Mouse (Mus musculus) telencephalon, adult 2 months (tissue): ENCODE measurements at regions not wholly inside any gene's neighbourhood (a gene's known extent, or its start where the extent isn't known, plus 50 kb on each side); places are given as distances from the start of the nearest gene placed in this dataset.
"Not testable (repeated sequence)": the region's sequence is repeated elsewhere in the genome, so short reads cannot be mapped to it uniquely, and the experiment has no call there.

ENCODE experiments used
- DNase-seq: peaks from one replicate; pipeline ENCODE4 v3.0.0-alpha.2; 2011; ENCODE audit warnings: low read depth, low spot score

DNA sequence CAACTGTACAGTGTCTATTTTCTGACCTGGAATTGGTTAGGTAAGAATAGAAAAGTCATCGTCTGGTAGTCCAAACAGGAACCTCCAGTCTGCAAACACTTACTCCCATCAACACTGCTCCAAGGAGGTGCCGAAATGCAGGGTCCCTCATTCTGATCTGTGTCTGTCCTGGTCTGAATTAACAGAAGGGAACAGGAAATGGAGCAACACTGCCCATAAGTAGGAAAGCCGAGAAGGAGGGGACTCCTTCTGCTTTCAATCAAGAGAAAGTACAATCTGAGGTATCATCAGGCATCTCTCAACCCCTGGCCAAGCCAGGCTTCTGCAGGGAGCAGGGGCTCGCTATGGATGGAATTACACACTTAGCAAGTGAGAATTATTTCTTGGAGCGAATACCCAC lies 562.4 kb upstream of the 2610301B20Rik start:
- no peak for DNase-seq

DNA sequence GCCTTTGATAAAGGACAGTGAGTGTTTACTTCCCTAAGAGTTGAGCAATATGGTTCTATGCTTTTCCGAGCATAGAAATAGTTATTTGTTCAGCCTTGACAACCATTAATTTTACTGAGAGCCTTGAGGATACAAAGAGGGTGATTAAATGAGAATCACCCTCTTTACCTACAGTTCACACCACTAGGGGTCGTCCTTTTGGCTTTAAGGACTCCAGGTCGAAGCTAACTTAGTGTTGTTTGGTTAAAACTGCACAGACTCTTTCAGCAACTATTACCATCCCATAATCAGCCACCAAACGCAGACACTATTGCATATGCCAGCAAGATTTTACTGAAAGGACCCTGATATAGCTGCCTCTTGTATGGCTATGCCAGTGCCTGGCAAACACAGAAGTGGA lies 559.2 kb upstream of the 2610301B20Rik start:
- no peak for DNase-seq

DNA sequence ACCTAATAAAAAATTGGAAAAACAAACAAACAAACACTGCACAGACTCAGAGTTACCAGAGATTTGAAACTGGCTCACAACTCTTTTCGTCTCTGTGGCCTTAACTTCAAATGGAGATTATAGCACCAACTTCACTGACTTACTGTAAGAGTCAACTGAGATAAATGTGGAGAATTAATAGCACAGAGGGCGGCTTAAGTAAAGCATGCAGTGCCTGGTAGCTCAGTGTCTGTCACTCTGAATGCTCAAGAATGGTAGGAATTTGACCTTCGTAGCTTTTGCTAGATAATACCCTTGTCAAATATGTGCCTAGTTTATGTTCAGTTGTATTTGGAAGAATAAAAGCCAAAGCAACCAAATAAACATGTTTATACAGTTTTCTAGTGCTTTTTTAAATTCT lies 558.4 kb upstream of the 2610301B20Rik start:
- DNase-seq = no peak

DNA sequence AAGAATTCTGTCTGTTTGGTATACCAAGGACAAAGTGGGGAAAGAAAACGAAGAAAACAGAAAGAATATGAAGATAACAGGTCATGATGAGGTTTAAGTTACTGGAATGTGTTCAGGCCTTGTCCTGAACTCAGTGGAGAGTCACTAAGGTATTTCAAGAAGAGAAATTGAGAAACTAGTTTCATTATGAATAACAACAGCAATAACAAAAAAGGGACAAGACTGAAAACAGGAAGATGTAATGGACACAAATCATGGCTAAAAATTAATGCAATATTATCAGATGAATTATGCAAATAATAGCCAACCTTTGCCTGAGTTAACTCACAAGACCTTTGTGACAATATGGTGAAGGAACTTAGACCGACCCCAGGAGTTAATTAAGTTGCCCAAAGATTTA lies 530.2 kb upstream of the 2610301B20Rik start:
- no peak for DNase-seq

DNA sequence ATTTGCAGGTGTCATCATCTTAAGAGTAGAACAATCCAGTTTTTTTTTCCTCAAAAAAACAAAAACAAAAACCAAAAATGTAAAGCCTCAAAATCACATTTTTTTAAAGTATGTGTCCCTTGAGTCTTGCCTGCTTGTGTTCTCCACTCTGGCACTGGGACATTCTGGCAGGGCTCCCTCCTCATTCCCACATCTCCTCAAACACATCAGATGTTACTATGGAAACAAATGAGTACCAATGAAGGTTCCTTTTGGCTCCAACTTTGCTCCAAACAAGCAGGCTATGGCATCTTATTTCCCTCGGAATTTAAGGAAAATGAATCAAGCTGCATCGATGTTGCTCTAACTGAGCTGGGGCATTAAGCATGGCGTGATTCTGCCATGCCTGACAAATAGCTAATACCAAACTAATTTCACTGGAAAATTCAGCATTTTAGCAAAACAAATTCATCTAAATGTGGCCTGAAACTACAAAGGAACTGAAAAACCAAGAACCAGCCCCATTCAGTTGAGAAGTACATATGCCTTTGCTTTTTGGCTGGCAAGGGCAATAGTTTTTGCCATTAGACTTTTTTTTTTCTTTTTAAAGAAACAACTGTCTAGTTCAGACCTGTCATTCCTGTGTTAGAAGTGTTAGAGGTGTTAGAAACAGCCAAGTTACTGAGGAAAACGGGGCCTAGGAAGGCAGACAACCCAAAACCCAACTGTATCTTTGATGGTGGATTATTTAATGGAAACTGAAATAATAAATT lies 522.2 kb upstream of the 2610301B20Rik start:
- peak; percentile 32 for DNase-seq

DNA sequence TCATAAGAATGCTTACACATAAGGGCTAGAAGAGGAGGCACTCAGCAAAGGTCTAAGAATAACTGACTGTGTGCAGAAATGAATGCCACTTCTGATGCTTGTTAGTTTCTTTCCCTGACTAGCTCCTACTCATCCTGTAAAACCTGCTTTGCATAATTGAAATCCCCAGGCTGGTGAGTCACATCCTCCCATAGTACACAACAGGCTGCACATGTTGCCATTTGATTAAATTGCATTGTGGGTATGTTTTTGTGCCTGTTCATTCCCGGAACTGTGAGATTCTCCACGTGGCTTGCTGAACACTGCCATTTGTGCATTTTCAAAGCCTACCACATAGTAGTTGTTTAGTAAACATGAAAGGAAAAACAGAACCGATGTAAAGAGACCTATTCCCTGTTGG lies 516.7 kb upstream of the 2610301B20Rik start:
- DNase-seq = peak; percentile 54

DNA sequence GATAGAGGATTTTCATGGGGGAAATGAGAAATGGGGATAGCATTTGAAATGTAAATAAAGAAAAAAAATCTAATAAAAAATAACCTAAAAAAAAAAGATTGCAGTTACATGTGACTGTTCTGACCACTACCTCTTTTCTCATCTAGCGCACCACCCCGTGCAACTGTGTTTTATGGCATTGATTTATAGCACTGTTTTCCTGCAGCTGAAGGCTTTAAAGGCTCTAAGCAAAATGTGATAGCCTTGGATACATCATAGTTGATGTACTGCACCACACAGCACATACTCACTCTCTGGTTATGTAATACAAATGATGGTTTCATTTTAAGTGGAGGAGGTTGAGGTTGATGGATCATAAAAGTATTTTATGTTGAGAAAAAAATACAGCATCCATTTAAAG lies 484.5 kb upstream of the 2610301B20Rik start:
- DNase-seq = no peak

DNA sequence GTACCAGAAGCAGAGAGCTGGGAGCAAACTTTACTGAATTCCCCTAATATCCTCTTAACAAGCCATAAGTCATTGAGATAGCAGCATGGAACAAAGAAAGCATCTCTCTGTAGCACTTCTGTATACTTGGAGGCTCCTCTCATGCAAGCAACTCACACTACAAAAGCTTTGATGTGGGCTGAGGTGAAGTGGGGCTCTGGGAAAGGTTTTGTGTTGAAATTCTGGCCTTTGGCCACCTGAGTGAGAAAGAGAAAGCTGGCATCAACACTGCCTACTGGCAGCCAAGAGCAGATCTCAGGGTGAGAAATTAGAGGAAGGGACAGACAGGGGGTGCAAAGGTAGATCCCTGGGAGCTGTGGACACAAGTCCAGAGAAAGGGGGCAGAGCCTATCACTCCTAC lies 477.0 kb upstream of the 2610301B20Rik start:
- no peak for DNase-seq

DNA sequence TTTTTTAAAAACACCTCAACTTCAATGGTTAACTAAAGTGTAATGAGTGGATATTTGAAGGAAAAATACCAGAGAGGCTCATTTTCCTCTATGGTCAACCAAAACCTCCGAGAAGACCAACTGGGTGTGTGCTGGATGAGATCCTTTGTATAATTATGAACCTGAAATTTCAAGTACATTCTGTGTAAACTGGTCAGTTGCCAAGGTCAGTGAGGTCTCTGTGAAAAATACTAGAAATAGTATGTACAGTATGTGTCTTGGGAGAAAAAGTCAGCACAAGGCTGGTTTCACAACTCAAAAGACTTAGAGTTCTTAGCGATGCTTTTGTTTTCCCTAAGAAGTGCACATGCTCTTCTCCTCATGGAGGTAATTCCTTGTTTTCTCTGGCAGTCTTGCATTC lies 476.2 kb upstream of the 2610301B20Rik start:
- no peak for DNase-seq

DNA sequence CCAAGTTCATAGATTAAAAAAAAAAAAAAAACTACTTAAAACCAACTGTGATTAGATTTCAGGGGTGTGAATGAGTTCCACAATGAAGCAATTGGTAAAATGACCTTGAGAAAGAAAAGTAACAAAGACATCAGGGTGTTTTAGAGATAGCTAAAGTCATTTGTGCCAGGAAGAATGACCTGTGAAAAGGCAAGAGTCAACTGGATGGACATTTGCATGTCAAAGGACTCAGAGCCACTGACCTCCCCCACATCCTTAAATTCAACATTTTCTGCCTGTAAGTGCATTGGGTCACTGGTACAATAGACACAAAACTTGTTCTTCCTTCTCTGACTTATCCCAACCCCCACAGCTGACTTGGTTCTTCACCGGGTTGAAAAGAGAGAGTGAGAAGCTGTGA lies 474.6 kb upstream of the 2610301B20Rik start:
- DNase-seq = no peak

DNA sequence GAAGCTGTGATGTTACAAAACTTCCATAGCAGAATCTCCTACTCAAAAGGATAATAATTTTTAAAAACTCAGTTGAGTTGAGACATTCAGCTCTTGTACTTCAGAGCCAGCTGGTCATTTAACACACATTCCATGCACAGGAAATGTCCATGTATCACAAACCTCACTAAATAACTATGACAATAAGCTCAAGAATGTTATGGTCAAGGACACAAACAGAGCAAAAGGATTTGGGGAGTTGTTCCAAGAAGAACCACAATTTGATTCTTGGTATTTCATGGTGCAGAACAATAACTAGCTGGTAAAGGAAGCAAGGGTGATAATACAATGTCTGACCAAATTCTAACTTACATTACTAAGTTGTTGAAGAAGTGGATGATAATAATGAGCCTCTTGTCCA lies 471.4 kb upstream of the 2610301B20Rik start:
- no peak for DNase-seq

DNA sequence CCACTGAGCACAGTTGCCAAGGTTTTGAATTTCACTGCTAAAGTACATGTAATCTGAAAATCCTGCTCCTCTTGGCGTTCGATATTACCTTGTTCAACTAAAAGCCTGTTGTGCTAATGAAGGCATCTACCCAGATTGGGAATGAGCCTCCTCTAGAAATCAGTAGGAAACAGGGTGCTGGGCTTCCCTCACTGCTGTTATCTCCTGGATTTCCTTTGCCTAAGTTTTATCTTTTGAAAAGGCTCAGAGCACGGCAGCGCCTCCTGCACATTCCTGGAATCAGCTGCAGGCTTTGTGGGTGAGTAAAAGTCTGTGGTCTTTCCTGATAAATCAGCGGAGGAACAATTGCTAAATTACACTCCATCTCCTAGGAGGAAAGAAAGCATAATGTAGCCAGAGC lies 469.9 kb upstream of the 2610301B20Rik start:
- DNase-seq = no peak

DNA sequence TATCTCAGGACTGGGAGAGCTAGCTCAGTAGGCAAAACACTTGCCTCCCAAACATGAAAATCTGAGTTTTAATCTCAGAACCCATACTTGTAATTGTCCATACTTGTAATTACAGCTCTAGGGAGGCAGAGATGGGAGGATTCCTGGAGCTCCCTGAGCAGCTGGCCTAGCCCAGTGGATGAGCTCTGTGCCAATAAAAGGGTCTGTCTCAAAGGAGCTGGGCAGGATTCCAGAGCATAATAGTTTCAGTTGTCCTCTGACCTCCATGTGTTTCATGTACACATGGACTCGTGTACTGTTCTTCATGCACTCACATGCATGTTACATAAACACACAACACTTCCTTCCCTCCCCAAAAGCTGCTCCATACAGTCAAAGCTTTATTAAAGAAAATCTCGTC lies 469.2 kb upstream of the 2610301B20Rik start:
- DNase-seq = no peak

DNA sequence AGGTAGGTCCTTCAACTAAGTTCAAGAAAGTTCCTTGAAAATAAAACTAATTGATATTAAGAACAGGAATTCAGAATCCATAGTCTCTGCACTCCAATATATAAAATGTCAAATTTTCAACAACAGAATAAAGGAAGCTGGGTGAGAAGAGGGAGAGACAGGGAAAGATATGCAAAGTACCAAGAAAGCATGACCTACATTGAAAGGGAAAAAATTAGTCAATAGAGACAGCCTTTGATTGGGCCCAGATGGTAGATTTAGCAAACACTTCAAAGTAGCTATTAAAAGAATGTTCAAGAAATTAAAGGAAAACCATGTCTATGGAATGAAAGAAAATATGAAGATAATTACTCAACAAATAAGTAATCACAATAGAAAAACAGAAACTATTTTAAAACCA lies 460.0 kb upstream of the 2610301B20Rik start:
- no peak for DNase-seq

DNA sequence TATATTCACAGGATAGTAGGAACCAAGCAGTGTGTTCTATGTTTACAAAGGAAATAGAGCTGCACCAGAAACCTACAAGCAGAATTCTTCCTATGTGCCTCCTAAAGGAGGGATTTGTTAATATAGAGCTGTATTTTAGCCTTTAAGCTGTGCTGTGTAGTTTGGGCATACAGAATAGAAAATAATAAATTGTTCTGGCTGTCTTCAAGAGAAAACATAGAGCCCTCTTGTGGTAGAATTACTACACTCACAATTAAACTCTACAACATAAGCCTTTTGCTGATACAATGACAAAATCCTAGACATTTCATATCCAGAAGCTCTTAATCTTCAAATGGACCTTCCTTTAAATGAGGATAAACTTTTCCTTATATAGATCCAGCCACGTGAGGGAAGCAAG lies 452.9 kb upstream of the 2610301B20Rik start:
- DNase-seq = peak; percentile 2

DNA sequence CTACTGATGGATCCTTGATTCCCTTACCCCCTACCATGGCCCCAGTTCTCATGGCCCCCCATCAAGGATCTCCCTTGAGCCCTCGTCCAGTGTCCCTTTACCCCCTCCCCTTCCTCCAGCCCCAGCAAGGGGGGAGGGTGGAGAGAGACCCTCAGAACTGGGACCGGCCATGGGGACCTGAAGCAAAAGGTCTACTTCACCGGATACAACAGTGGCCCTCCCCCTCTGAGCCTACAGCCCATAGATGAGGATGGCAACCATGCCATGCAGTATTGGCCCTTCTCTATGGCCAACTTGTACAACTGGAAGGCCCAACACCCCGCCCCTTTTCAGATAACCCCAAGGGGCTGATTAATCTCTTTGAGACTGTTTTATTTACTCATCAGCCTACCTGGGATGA lies 439.9 kb upstream of the 2610301B20Rik start:
- no peak for DNase-seq

DNA sequence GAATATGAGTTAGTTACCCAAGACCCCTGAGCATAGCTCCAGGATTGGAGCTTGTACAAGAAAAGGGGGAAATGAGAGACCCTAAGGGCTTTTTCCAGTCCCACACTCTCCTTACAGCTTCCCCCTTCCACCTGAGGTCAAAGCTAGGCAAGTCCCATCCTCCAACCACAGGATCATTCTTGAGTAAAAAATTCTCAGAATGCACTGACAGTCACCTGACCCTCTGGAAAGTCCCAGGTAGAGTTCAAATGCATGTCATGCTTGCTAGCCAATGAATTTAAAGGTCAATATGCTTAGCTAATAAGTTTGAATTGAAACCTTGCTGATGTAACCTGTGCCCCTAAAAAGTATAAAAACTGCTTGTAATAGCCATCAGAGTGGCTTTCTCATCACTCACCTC lies 434.4 kb upstream of the 2610301B20Rik start:
- DNase-seq = not testable (repeated sequence)

DNA sequence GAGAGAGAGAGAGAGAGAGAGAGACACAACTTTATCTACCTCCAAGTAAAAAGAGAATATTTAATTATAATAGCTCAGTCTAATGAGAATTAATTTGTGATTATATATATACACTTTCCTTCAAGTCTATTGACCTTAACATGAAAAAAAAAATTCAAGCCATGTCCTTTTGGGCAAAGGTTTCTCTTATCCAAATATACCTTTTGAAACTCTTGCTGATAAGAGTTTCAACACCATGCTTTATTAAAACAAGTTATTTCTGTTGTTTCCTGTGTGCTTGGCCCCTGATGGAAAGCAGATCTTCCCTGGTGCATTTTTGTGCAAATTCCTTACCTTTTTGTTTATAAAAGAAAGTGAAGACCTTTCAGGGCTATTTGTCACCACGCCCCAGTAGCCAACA lies 414.7 kb upstream of the 2610301B20Rik start:
- DNase-seq = no peak

DNA sequence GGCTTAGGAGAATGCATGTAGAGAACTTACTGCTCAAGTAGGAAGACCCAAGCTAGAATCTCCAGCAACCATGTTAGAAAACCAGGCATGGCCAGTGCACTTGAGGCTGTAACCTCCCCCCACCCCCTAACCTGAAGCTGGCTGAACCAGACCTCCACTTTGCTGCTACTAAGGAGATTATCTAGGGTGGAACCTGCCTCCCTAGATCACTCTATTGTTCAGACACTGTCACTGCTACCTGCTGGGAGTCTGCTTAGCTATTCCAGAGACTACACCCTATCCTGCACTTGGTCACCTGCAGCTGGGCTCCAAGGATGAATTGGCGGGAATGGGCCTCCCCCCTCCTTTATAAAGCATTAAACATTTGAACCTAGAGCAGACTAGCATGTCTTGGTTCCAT lies 393.4 kb upstream of the 2610301B20Rik start:
- no peak for DNase-seq

DNA sequence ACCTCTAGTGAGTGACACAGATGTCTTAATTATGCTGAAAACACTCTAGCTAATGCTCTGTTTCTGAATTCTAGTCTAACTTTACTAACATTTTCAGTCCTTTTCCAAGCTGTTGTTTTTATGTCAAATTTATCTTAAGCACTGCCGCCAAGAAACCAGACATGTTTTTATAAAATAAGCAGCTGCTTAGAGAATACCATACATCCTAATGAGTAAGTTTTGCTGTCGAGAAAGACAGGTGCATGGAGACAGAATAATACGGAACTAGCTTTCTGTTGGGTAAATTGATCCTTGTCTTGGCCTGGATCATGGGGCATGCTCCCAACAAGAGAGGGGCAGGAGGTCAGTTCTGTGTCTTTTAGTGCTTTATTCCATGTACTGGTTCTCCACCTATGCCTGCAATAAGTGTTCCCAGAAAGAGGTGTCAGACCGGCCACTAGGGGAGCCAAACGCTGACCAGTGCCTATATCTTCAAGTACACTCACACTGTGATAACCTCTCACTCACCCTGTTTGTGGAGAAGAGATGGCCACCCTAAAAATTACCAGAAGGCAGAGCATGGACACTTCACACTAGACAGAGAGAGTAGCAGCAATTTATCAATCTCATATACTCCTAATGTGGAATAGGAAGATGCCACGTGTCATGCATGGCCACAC lies 366.0 kb upstream of the 2610301B20Rik start:
- peak; percentile 4 for DNase-seq

DNA sequence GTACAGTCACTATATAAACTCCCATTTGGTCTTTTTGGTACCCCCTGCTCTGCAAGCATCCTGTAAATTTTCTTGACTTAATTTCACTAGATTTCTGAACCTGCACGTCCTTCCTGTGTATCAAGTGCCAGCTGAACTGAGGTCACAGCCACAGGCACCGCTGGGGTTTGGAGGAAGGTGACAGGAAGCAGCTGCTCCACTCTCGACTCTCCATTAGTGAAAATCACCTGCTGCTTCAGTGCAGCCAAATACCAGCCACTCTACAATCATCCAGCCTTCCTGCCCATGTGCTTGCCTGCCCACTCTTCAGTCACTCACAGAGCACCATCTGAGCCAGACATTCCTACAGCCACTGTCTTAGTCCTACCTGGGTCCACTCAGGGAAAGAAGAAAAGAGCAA lies 364.3 kb upstream of the 2610301B20Rik start:
- no peak for DNase-seq

DNA sequence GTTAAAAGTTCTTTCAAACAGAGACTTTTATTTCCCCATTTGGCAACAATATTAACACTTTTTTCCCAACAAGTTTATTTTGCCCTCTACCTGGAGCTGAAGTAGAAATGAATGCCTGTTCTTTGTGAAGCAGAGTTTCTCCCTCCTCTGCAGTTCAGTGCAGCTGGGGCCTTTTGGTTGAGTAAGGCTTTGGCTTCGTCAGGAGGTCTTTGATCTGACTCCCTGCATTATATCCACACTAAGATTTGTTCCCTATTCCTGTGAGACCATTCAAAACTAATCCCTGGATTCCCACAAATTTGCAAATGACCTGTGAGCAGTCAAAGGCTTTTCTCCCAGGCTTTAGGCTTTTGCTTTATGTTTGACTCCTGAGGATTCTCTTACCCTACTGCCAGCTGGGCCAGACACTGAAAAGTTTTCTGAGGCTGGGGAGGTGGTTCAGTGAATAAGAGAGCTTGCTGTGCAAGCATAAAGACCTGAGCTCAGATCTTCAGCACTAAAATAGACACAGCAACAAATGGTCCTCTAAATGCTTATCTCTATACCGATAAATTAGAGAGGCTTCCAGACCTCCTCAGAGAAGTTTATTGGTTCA lies 323.5 kb upstream of the 2610301B20Rik start:
- no peak for DNase-seq

DNA sequence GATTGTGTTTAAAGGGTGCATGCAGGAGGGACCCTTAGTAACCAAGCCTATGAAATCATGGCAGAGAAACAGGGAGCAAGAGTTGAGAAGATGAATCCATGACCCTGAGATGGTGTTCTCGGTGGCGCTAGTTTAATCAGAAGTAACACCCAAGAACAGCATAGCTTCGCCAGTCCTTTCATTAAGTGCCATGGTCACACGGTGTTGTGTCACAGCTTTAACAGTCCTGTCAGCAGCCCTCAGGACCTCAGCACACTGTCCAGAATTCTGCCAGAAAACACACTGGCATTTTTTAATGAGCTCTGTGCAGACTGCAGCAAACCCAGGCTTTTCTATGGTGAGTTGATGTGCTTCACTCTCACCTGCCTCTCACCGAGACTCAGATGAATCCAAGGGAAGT lies 320.6 kb upstream of the 2610301B20Rik start:
- DNase-seq = no peak
